Mouse (Mus musculus): ENCODE measurements around the gene Kcnd3. TPM values are rescaled to one million over a fixed set of nuclear protein-coding genes. Genes with fewer than 3 reads are reported as not detected.
A peak's percentile ranks its signal among the peaks of the same experiment; 100 is the strongest.

Gene Kcnd3
- polyA plus RNA-seq, 1 experiment from 2014 or later: 15.9 TPM

- Histone ChIP-seq H3K4me1 (ENCODE audit: control insufficient read depth, insufficient read depth, low read length) (peaks cover 8% of the 10 kb centered on the region; the same call in 1 of the 2 replicates), H3K4me2 (ENCODE audit: low read length) (no peak overlapping the region), H3K4me3 (replicated peaks; ENCODE audit: low read depth, low read length) (no peak overlapping the region), H3K36me3 (ENCODE audit: control insufficient read depth, insufficient read depth, low read length) (no peaks in the 10 kb centered on the region), H3K27ac (replicated peaks; ENCODE audit: low read depth, low read length) (no peak overlapping the region), H3K9me3 (ENCODE audit: control insufficient read depth, low read length) (no peaks in the 10 kb centered on the region), H3K27me3 (ENCODE audit: control insufficient read depth, insufficient read depth, low read length) (no peaks in the 10 kb centered on the region), H3K9ac (replicated peaks; ENCODE audit: low read length) (no peak overlapping the region)
- ATAC-seq (ENCODE audit: low FRiP score, low TSS enrichment): no peak
- DNase-seq: no peak
Measured at GRCm38 (mm10) chr3:105712827-105713226, 260.7 kb downstream of the Kcnd3 start.

GRCm38 (mm10) chr3:105714091-105714819 is 262.1 kb downstream of the Kcnd3 start:
- no peaks in the 10 kb centered on the region for H3K27me3 ChIP-seq (ENCODE audit: control insufficient read depth, insufficient read depth, low read length)
- peaks cover 11% of the 10 kb centered on the region for H3K4me1 ChIP-seq (ENCODE audit: control insufficient read depth, insufficient read depth, low read length)
- ATAC-seq (ENCODE audit: low FRiP score, low TSS enrichment) (peak; percentile 49; the same call in 1 of the 2 replicates), DNase-seq (peak; percentile 54)
- no peak overlapping the region for H3K4me3 ChIP-seq (replicated peaks; ENCODE audit: low read depth, low read length)
- H3K9me3 ChIP-seq (ENCODE audit: control insufficient read depth, low read length): no peaks in the 10 kb centered on the region
- no peak overlapping the region for H3K4me2 ChIP-seq (ENCODE audit: low read length)
- H3K36me3 ChIP-seq (ENCODE audit: control insufficient read depth, insufficient read depth, low read length): no peaks in the 10 kb centered on the region
- H3K27ac ChIP-seq (replicated peaks; ENCODE audit: low read depth, low read length): peak overlapping the region; percentile 41; the same call in 1 of the 2 replicates
- no peak overlapping the region for H3K9ac ChIP-seq (replicated peaks; ENCODE audit: low read length)
- WGBS: 11% methylated on average over 8 of the region's 8 CpGs

- H3K4me3 ChIP-seq (replicated peaks; ENCODE audit: low read depth, low read length): no peak overlapping the region
- no peak overlapping the region for H3K27ac ChIP-seq (replicated peaks; ENCODE audit: low read depth, low read length)
- no peaks in the 10 kb centered on the region for H3K9me3 ChIP-seq (ENCODE audit: control insufficient read depth, low read length)
- no peak overlapping the region for H3K9ac ChIP-seq (replicated peaks; ENCODE audit: low read length)
- no peak overlapping the region for H3K4me2 ChIP-seq (ENCODE audit: low read length)
- no peak for DNase-seq
- ATAC-seq (ENCODE audit: low FRiP score, low TSS enrichment): no peak
- peaks cover 11% of the 10 kb centered on the region for H3K4me1 ChIP-seq (ENCODE audit: control insufficient read depth, insufficient read depth, low read length)
- no peaks in the 10 kb centered on the region for H3K27me3 ChIP-seq (ENCODE audit: control insufficient read depth, insufficient read depth, low read length)
- no peaks in the 10 kb centered on the region for H3K36me3 ChIP-seq (ENCODE audit: control insufficient read depth, insufficient read depth, low read length)
Measured at GRCm38 (mm10) chr3:105714820-105715167, 262.7 kb downstream of the Kcnd3 start.

GRCm38 (mm10) chr3:105716353-105717000 is 264.3 kb downstream of the Kcnd3 start:
- Histone ChIP-seq H3K27me3 (ENCODE audit: control insufficient read depth, insufficient read depth, low read length) (no peaks in the 10 kb centered on the region), H3K9me3 (ENCODE audit: control insufficient read depth, low read length) (no peaks in the 10 kb centered on the region), H3K4me2 (ENCODE audit: low read length) (no peak overlapping the region), H3K4me1 (ENCODE audit: control insufficient read depth, insufficient read depth, low read length) (peaks cover 11% of the 10 kb centered on the region), H3K36me3 (ENCODE audit: control insufficient read depth, insufficient read depth, low read length) (no peaks in the 10 kb centered on the region), H3K4me3 (replicated peaks; ENCODE audit: low read depth, low read length) (no peak overlapping the region), H3K27ac (replicated peaks; ENCODE audit: low read depth, low read length) (no peak overlapping the region), H3K9ac (replicated peaks; ENCODE audit: low read length) (no peak overlapping the region)
- 62% methylated on average over 18 of the region's 18 CpGs for WGBS
- no peak for DNase-seq
- ATAC-seq (ENCODE audit: low FRiP score, low TSS enrichment): no peak

GRCm38 (mm10) chr3:105717856-105718555 is 265.9 kb downstream of the Kcnd3 start:
- peak; percentile 49 for DNase-seq
- Histone ChIP-seq H3K36me3 (ENCODE audit: control insufficient read depth, insufficient read depth, low read length) (no peaks in the 10 kb centered on the region), H3K27ac (replicated peaks; ENCODE audit: low read depth, low read length) (no peak overlapping the region), H3K9me3 (ENCODE audit: control insufficient read depth, low read length) (no peaks in the 10 kb centered on the region), H3K9ac (replicated peaks; ENCODE audit: low read length) (no peak overlapping the region), H3K4me3 (replicated peaks; ENCODE audit: low read depth, low read length) (no peak overlapping the region), H3K4me1 (ENCODE audit: control insufficient read depth, insufficient read depth, low read length) (peaks cover 11% of the 10 kb centered on the region), H3K27me3 (ENCODE audit: control insufficient read depth, insufficient read depth, low read length) (no peaks in the 10 kb centered on the region), H3K4me2 (ENCODE audit: low read length) (no peak overlapping the region)
- peak; percentile 37; the same call in 1 of the 2 replicates for ATAC-seq (ENCODE audit: low FRiP score, low TSS enrichment)
- 51% methylated on average over 11 of the region's 11 CpGs for whole genome bisulfite sequencing

GRCm38 (mm10) chr3:105718746-105719145 is 266.6 kb downstream of the Kcnd3 start:
- H3K27ac ChIP-seq (replicated peaks; ENCODE audit: low read depth, low read length): no peak overlapping the region
- no peak overlapping the region for H3K4me3 ChIP-seq (replicated peaks; ENCODE audit: low read depth, low read length)
- no peaks in the 10 kb centered on the region for H3K36me3 ChIP-seq (ENCODE audit: control insufficient read depth, insufficient read depth, low read length)
- no peaks in the 10 kb centered on the region for H3K9me3 ChIP-seq (ENCODE audit: control insufficient read depth, low read length)
- H3K4me2 ChIP-seq (ENCODE audit: low read length): no peak overlapping the region
- DNase-seq (no peak), ATAC-seq (ENCODE audit: low FRiP score, low TSS enrichment) (no peak)
- 56% methylated on average over 4 of the region's 4 CpGs for WGBS
- H3K27me3 ChIP-seq (ENCODE audit: control insufficient read depth, insufficient read depth, low read length): no peaks in the 10 kb centered on the region
- H3K4me1 ChIP-seq (ENCODE audit: control insufficient read depth, insufficient read depth, low read length): peaks cover 10% of the 10 kb centered on the region
- H3K9ac ChIP-seq (replicated peaks; ENCODE audit: low read length): no peak overlapping the region

- Histone ChIP-seq H3K4me3 (replicated peaks; ENCODE audit: low read depth, low read length) (no peak overlapping the region), H3K27me3 (ENCODE audit: control insufficient read depth, insufficient read depth, low read length) (no peaks in the 10 kb centered on the region), H3K9me3 (ENCODE audit: control insufficient read depth, low read length) (no peaks in the 10 kb centered on the region), H3K4me1 (ENCODE audit: control insufficient read depth, insufficient read depth, low read length) (peaks cover 3% of the 10 kb centered on the region; the same call in 1 of the 2 replicates), H3K36me3 (ENCODE audit: control insufficient read depth, insufficient read depth, low read length) (no peaks in the 10 kb centered on the region), H3K4me2 (ENCODE audit: low read length) (no peak overlapping the region), H3K27ac (replicated peaks; ENCODE audit: low read depth, low read length) (no peak overlapping the region), H3K9ac (replicated peaks; ENCODE audit: low read length) (no peak overlapping the region)
- 80% methylated on average over 4 of the region's 4 CpGs for WGBS
- ATAC-seq (ENCODE audit: low FRiP score, low TSS enrichment): no peak
- no peak for DNase-seq
Measured at GRCm38 (mm10) chr3:105719979-105720378, 267.8 kb downstream of the Kcnd3 start.

- H3K4me1 ChIP-seq (ENCODE audit: control insufficient read depth, insufficient read depth, low read length): peaks cover 3% of the 10 kb centered on the region; the same call in 1 of the 2 replicates
- H3K9me3 ChIP-seq (ENCODE audit: control insufficient read depth, low read length): no peaks in the 10 kb centered on the region
- H3K4me2 ChIP-seq (ENCODE audit: low read length): no peak overlapping the region
- no peak for ATAC-seq (ENCODE audit: low FRiP score, low TSS enrichment)
- H3K9ac ChIP-seq (replicated peaks; ENCODE audit: low read length): no peak overlapping the region
- no peaks in the 10 kb centered on the region for H3K27me3 ChIP-seq (ENCODE audit: control insufficient read depth, insufficient read depth, low read length)
- no peak overlapping the region for H3K4me3 ChIP-seq (replicated peaks; ENCODE audit: low read depth, low read length)
- 79% methylated on average over 4 of the region's 4 CpGs for WGBS
- no peak for DNase-seq
- no peak overlapping the region for H3K27ac ChIP-seq (replicated peaks; ENCODE audit: low read depth, low read length)
- H3K36me3 ChIP-seq (ENCODE audit: control insufficient read depth, insufficient read depth, low read length): no peaks in the 10 kb centered on the region
Measured at GRCm38 (mm10) chr3:105720514-105720913, 268.4 kb downstream of the Kcnd3 start.

Measured in midbrain, embryonic 14.5 days (tissue).